Mouse (Mus musculus): Measurements from ENCODE around the gene Pias1. TPM values are rescaled to one million over a fixed set of nuclear protein-coding genes. Genes with fewer than 3 reads are reported as not detected.

Pias1 gene
- polyA plus RNA-seq, 1 experiment from 2014 or later: 27.0 TPM

DNA sequence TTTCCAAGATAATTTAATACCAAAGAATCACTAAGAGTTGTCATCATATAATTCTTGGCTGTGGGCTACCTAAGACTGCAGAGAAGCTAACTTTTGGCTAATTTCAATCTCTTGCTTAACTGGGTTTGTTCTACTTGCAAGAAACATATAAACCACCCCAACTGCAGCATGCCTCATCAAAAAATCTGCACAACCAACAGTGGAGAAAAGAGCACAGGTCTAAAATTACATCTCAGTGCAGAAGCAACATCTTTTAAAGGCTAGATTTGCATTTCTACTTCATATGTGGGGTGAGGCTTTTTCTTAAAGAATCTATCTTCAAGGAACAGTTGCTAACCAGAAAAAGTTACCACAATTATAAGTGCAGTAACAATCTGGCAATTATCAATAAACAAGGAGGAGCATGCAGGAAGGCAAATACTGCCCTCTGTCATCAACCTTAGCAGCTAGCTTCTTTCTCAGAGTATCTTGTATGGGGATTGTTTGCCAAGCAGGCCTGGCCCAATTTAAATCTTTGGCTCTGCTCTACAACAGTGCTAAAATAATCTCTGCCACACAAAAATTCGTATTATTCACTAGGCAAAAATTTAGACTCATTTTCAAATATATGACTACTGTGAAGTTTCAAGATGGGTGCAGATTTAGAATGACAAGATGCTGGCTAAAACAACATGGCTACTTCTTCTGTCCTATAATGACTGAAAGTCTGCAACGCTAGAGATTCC lies 62.7 kb downstream of the Pias1 start:
- Histone ChIP-seq H3K27ac (ENCODE audit: low read length) (no peak overlapping the region), H3K36me3 (ENCODE audit: control insufficient read depth, insufficient read depth) (peaks cover 5% of the 10 kb centered on the region), H3K9me3 (replicated peaks; ENCODE audit: control insufficient read depth, low read length) (no peaks in the 10 kb centered on the region), H3K4me3 (ENCODE audit: low read depth, low read length) (no peak overlapping the region), H3K27me3 (ENCODE audit: control insufficient read depth, insufficient read depth, low read depth, low read length) (no peaks in the 10 kb centered on the region), H3K4me1 (ENCODE audit: control insufficient read depth, low read depth, low read length) (no peaks in the 10 kb centered on the region; the same call in 1 of the 2 replicates), H3K9ac (ENCODE audit: low read depth, low read length) (no peak overlapping the region), H3K4me2 (ENCODE audit: low read depth, low read length) (no peak overlapping the region)
- ATAC-seq (ENCODE audit: low read depth): no peak
- 77% methylated on average over 2 of the region's 2 CpGs for WGBS (ENCODE audit: insufficient replicate concordance)

- 59% methylated on average over 2 of the region's 2 CpGs for WGBS (ENCODE audit: insufficient replicate concordance)
- H3K4me3 ChIP-seq (ENCODE audit: low read depth, low read length): no peak overlapping the region
- H3K9me3 ChIP-seq (replicated peaks; ENCODE audit: control insufficient read depth, low read length): no peaks in the 10 kb centered on the region
Measured at GRCm38 (mm10) chr9:62920877-62921276, 66.8 kb downstream of the Pias1 start.

DNA sequence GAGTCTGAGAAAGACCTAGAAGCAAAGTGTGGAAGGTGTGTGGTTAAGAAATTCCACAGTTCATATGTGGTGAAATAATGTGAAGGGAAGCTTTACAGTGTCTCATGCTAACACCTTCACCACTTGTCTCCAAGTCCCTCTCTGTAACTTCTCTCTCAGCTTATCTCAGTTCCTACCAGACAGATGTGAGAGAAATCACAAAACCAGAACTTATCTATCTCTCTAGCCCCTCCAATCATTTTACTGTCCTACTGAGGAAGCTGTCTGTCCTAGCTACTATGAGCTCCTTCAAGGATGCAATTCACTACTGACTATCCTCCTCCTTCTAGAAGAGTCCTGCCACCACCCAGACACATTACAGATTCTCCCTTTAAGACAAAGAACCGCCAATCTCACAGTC lies 70.7 kb downstream of the Pias1 start:
- no peak for ATAC-seq (ENCODE audit: low read depth)
- H3K9ac ChIP-seq (ENCODE audit: low read depth, low read length): no peak overlapping the region
- H3K36me3 ChIP-seq (ENCODE audit: control insufficient read depth, insufficient read depth): peaks cover 31% of the 10 kb centered on the region
- no peak overlapping the region for H3K4me2 ChIP-seq (ENCODE audit: low read depth, low read length)
- H3K27ac ChIP-seq (ENCODE audit: low read length): no peak overlapping the region
- no peak overlapping the region for H3K4me3 ChIP-seq (ENCODE audit: low read depth, low read length)
- 87% methylated on average over 1 of the region's 1 CpGs for WGBS (ENCODE audit: insufficient replicate concordance)
- H3K27me3 ChIP-seq (ENCODE audit: control insufficient read depth, insufficient read depth, low read depth, low read length): no peaks in the 10 kb centered on the region
- H3K4me1 ChIP-seq (ENCODE audit: control insufficient read depth, low read depth, low read length): no peaks in the 10 kb centered on the region; the same call in 1 of the 2 replicates
- no peaks in the 10 kb centered on the region for H3K9me3 ChIP-seq (replicated peaks; ENCODE audit: control insufficient read depth, low read length)

More at GRCm38 (mm10) chr9:62920877-62921276, 66.8 kb downstream of the Pias1 start:
- Histone ChIP-seq H3K36me3 (ENCODE audit: control insufficient read depth, insufficient read depth) (peaks cover 21% of the 10 kb centered on the region), H3K4me1 (ENCODE audit: control insufficient read depth, low read depth, low read length) (no peaks in the 10 kb centered on the region; the same call in 1 of the 2 replicates), H3K4me2 (ENCODE audit: low read depth, low read length) (no peak overlapping the region), H3K27ac (ENCODE audit: low read length) (no peak overlapping the region), H3K9ac (ENCODE audit: low read depth, low read length) (no peak overlapping the region), H3K27me3 (ENCODE audit: control insufficient read depth, insufficient read depth, low read depth, low read length) (no peaks in the 10 kb centered on the region)
- no peak for ATAC-seq (ENCODE audit: low read depth)

DNA sequence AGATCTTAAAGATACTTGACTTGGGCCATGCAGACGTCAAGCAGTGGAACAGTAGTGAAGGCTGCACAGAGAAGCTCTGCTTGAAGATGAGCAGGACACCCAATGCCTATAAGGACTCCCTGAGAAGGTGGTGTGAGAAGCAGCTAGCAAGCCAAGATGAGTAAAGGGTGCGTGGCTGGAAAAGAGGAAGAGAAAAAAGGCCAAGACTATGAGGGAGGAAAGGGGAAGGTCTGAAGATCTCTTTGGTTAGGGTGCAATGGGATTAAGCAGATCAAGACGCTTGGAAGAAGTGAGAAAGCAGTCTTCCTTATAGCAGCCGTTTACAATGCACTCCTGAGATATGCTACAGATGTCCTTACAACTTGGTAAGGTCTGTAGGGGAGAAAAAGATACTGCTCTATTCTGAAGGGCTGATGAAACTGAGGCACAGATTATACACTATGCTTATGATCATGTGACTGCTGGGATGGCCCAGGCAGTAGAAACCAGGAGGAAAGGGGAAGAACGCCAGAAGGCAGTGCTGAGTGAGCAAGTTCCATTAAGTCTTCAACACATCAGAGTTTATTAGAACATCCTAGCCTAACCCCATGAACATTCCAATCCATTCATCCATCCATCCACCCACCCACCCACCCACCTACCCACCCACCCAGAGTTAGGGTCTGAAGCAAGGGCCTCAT lies 74.2 kb downstream of the Pias1 start:
- H3K4me3 ChIP-seq (ENCODE audit: low read depth, low read length): no peak overlapping the region
- no peak overlapping the region for H3K27ac ChIP-seq (ENCODE audit: low read length)
- ATAC-seq (ENCODE audit: low read depth): no peak
- H3K9me3 ChIP-seq (replicated peaks; ENCODE audit: control insufficient read depth, low read length): no peaks in the 10 kb centered on the region
- H3K4me1 ChIP-seq (ENCODE audit: control insufficient read depth, low read depth, low read length): no peaks in the 10 kb centered on the region
- H3K36me3 ChIP-seq (ENCODE audit: control insufficient read depth, insufficient read depth): peaks cover 32% of the 10 kb centered on the region
- H3K27me3 ChIP-seq (ENCODE audit: control insufficient read depth, insufficient read depth, low read depth, low read length): no peaks in the 10 kb centered on the region
- WGBS (ENCODE audit: insufficient replicate concordance): 73% methylated on average over 5 of the region's 5 CpGs
- no peak overlapping the region for H3K9ac ChIP-seq (ENCODE audit: low read depth, low read length)
- no peak overlapping the region for H3K4me2 ChIP-seq (ENCODE audit: low read depth, low read length)

DNA sequence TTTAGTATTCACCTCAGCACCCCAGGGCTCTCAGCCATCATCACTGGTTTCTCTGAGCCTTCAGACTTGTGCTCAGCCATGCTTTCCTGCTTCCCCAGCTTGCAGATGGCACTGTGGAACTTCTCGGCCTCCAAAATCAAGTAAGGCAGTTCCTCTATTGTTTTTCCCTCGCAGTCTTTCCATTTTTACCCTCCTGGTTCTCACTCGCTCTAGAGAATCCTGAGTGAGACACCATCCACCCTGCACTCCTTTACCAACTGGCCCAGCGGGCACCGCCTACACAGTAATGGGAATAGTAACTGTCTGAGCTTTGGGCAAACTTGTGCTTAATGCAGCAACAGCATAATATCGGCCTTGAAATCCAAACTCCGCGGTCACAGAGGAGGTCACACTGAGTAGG lies 82.7 kb downstream of the Pias1 start:
- H3K9me3 ChIP-seq (replicated peaks; ENCODE audit: control insufficient read depth, low read length): no peaks in the 10 kb centered on the region
- no peak overlapping the region for H3K27ac ChIP-seq (ENCODE audit: low read length)
- WGBS (ENCODE audit: insufficient replicate concordance): 88% methylated on average over 8 of the region's 8 CpGs
- no peak for ATAC-seq (ENCODE audit: low read depth)
- H3K4me2 ChIP-seq (ENCODE audit: low read depth, low read length): no peak overlapping the region
- peaks cover 17% of the 10 kb centered on the region for H3K36me3 ChIP-seq (ENCODE audit: control insufficient read depth, insufficient read depth)
- no peaks in the 10 kb centered on the region for H3K27me3 ChIP-seq (ENCODE audit: control insufficient read depth, insufficient read depth, low read depth, low read length)
- H3K9ac ChIP-seq (ENCODE audit: low read depth, low read length): no peak overlapping the region
- no peak overlapping the region for H3K4me3 ChIP-seq (ENCODE audit: low read depth, low read length)
- no peaks in the 10 kb centered on the region for H3K4me1 ChIP-seq (ENCODE audit: control insufficient read depth, low read depth, low read length)

DNA sequence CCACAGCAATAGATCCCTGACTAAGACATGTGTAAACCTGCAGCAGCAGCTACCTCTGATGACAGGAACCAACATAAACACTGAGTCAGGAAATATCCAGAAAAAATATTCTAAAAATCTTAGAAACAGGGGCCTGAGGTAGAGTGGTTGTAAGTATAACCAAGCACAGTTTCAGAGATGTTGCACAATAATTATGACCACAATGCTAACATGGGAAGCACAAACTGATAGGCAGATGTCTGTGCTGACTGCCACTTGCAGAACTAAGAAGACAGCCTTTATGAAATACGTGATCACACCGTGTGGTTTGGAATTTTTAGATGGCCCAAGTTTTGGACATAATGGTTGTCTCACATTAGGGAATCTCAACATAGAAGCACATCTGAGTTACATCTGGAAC lies 83.9 kb downstream of the Pias1 start:
- Histone ChIP-seq H3K4me3 (ENCODE audit: low read depth, low read length) (no peak overlapping the region), H3K9ac (ENCODE audit: low read depth, low read length) (no peak overlapping the region), H3K36me3 (ENCODE audit: control insufficient read depth, insufficient read depth) (peaks cover 17% of the 10 kb centered on the region), H3K9me3 (replicated peaks; ENCODE audit: control insufficient read depth, low read length) (no peaks in the 10 kb centered on the region), H3K4me1 (ENCODE audit: control insufficient read depth, low read depth, low read length) (no peaks in the 10 kb centered on the region), H3K27me3 (ENCODE audit: control insufficient read depth, insufficient read depth, low read depth, low read length) (no peaks in the 10 kb centered on the region), H3K4me2 (ENCODE audit: low read depth, low read length) (no peak overlapping the region), H3K27ac (ENCODE audit: low read length) (no peak overlapping the region)
- 85% methylated on average over 2 of the region's 2 CpGs for WGBS (ENCODE audit: insufficient replicate concordance)
- no peak for ATAC-seq (ENCODE audit: low read depth)

GRCm38 (mm10) chr9:62901736-62902135 lies 86.0 kb downstream of the Pias1 start:
- no peaks in the 10 kb centered on the region for H3K27me3 ChIP-seq (ENCODE audit: control insufficient read depth, insufficient read depth, low read depth, low read length)
- H3K4me2 ChIP-seq (ENCODE audit: low read depth, low read length): no peak overlapping the region
- H3K9me3 ChIP-seq (replicated peaks; ENCODE audit: control insufficient read depth, low read length): no peaks in the 10 kb centered on the region
- ATAC-seq (ENCODE audit: low read depth): no peak
- H3K9ac ChIP-seq (ENCODE audit: low read depth, low read length): no peak overlapping the region
- 89% methylated on average over 2 of the region's 2 CpGs for WGBS (ENCODE audit: insufficient replicate concordance)
- no peak overlapping the region for H3K27ac ChIP-seq (ENCODE audit: low read length)
- no peak overlapping the region for H3K4me3 ChIP-seq (ENCODE audit: low read depth, low read length)
- no peaks in the 10 kb centered on the region for H3K4me1 ChIP-seq (ENCODE audit: control insufficient read depth, low read depth, low read length)
- peaks cover 17% of the 10 kb centered on the region for H3K36me3 ChIP-seq (ENCODE audit: control insufficient read depth, insufficient read depth)

DNA sequence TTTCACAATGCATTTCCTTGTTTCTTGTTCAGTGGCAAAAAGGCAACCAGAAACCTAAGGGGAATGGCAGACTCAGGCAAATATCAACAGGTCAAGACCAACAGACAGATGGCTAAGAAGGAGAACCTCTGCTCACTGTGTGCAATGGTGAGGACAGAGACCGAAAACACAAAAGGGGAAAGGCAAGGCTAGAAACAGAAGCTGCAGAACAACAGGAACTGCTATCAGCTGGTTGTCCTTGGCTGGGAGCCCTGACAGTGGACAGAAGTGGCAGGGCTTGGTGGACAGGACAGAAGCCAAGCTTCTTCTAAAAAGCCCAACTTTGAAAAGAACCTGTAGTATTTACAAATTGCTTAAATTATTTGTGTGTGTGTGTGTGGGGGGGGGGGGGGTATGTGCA lies 93.2 kb downstream of the Pias1 start:
- Histone ChIP-seq H3K4me2 (ENCODE audit: low read depth, low read length) (no peak overlapping the region), H3K36me3 (ENCODE audit: control insufficient read depth, insufficient read depth) (peaks cover 19% of the 10 kb centered on the region)
- no peak for ATAC-seq (ENCODE audit: low read depth)

DNA sequence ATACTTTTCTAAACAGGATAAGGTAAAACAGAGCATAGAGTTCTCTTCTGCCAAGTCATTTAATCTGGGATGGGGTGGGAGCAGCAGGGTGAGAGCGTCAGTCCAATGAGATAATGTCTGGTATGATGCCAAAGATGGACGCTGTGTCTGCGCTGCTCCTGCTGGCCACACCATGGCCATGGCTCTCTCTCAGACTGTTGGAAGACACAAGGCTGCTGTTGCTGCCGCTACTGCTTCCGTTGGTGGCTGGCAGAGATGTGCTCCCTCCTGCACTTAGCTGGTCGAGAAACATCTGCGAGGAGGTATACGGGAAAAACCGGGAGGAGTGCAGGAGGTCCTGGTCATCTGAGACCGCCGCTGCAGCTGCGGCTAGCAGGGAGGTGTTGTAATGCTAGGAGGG lies 105.9 kb downstream of the Pias1 start:
- Histone ChIP-seq H3K27me3 (ENCODE audit: control insufficient read depth, insufficient read depth, low read depth, low read length) (no peaks in the 10 kb centered on the region), H3K4me3 (ENCODE audit: low read depth, low read length) (no peak overlapping the region), H3K4me2 (ENCODE audit: low read depth, low read length) (no peak overlapping the region), H3K36me3 (ENCODE audit: control insufficient read depth, insufficient read depth) (peaks cover 27% of the 10 kb centered on the region), H3K27ac (ENCODE audit: low read length) (no peak overlapping the region), H3K9me3 (replicated peaks; ENCODE audit: control insufficient read depth, low read length) (no peaks in the 10 kb centered on the region), H3K9ac (ENCODE audit: low read depth, low read length) (no peak overlapping the region), H3K4me1 (ENCODE audit: control insufficient read depth, low read depth, low read length) (no peaks in the 10 kb centered on the region)
- WGBS (ENCODE audit: insufficient replicate concordance): 90% methylated on average over 12 of the region's 12 CpGs
- ATAC-seq (ENCODE audit: low read depth): no peak

More for the DNA sequence above, 93.2 kb downstream of the Pias1 start:
- Histone ChIP-seq H3K9me3 (replicated peaks; ENCODE audit: control insufficient read depth, low read length) (no peaks in the 10 kb centered on the region), H3K27ac (ENCODE audit: low read length) (no peak overlapping the region), H3K9ac (ENCODE audit: low read depth, low read length) (no peak overlapping the region), H3K4me3 (ENCODE audit: low read depth, low read length) (no peak overlapping the region), H3K4me1 (ENCODE audit: control insufficient read depth, low read depth, low read length) (no peaks in the 10 kb centered on the region), H3K27me3 (ENCODE audit: control insufficient read depth, insufficient read depth, low read depth, low read length) (no peaks in the 10 kb centered on the region)
- WGBS (ENCODE audit: insufficient replicate concordance): 45% methylated on average over 1 of the region's 1 CpGs
